Mouse (Mus musculus): ENCODE results near the gene Sbk1.

Sbk1 gene

GRCm38 (mm10) chr7:126271712-126272683, at the start of gene Sbk1:
Gene Sbk1, plus strand, starts transcription at chr7:126272619.
- peak; percentile 95 for DNase-seq (ENCODE audit: extremely low spot score, low spot score)

GRCm38 (mm10) chr7:126222753-126223152, 49.7 kb upstream of the Sbk1 start:
- no peak for DNase-seq (ENCODE audit: extremely low spot score, low spot score)

- DNase-seq (ENCODE audit: extremely low spot score, low spot score), result no peak
These were observed 46.3 kb upstream of the Sbk1 start for GRCm38 (mm10) chr7:126226136-126226535.

- DNase-seq (ENCODE audit: extremely low spot score, low spot score), result no peak
These were observed 41.9 kb upstream of the Sbk1 start for GRCm38 (mm10) chr7:126230357-126231148.

GRCm38 (mm10) chr7:126232345-126233071, 39.9 kb upstream of the Sbk1 start:
- DNase-seq (ENCODE audit: extremely low spot score, low spot score), result no peak

GRCm38 (mm10) chr7:126234611-126235010, 37.8 kb upstream of the Sbk1 start:
- DNase-seq (ENCODE audit: extremely low spot score, low spot score), result no peak

- no peak for DNase-seq (ENCODE audit: extremely low spot score, low spot score)
These were observed 36.2 kb upstream of the Sbk1 start for GRCm38 (mm10) chr7:126236083-126236793.

GRCm38 (mm10) chr7:126236794-126237192, 35.6 kb upstream of the Sbk1 start:
- DNase-seq (ENCODE audit: extremely low spot score, low spot score), result no peak

- DNase-seq (ENCODE audit: extremely low spot score, low spot score), result no peak
These were observed 31.5 kb upstream of the Sbk1 start for GRCm38 (mm10) chr7:126240814-126241360.

- no peak for DNase-seq (ENCODE audit: extremely low spot score, low spot score)
These were observed 28.2 kb upstream of the Sbk1 start for GRCm38 (mm10) chr7:126244168-126244750.

- DNase-seq (ENCODE audit: extremely low spot score, low spot score), result no peak
These were observed 24.3 kb upstream of the Sbk1 start for GRCm38 (mm10) chr7:126248088-126248487.

- DNase-seq (ENCODE audit: extremely low spot score, low spot score), result no peak
These were observed 23.7 kb upstream of the Sbk1 start for GRCm38 (mm10) chr7:126248641-126249141.

GRCm38 (mm10) chr7:126249146-126249545, 23.3 kb upstream of the Sbk1 start:
- DNase-seq (ENCODE audit: extremely low spot score, low spot score), result no peak

- DNase-seq (ENCODE audit: extremely low spot score, low spot score), result no peak
These were observed 22.4 kb upstream of the Sbk1 start for GRCm38 (mm10) chr7:126249986-126250385.

- DNase-seq (ENCODE audit: extremely low spot score, low spot score), result no peak
These were observed 21.9 kb upstream of the Sbk1 start for GRCm38 (mm10) chr7:126250481-126250880.

- DNase-seq (ENCODE audit: extremely low spot score, low spot score), result no peak
These were observed 20.7 kb upstream of the Sbk1 start for GRCm38 (mm10) chr7:126251698-126252097.

- no peak for DNase-seq (ENCODE audit: extremely low spot score, low spot score)
These were observed 20.2 kb upstream of the Sbk1 start for GRCm38 (mm10) chr7:126252230-126252629.

GRCm38 (mm10) chr7:126260280-126261210, 11.9 kb upstream of the Sbk1 start:
- peak; percentile 75 for DNase-seq (ENCODE audit: extremely low spot score, low spot score)

GRCm38 (mm10) chr7:126261823-126262222, 10.6 kb upstream of the Sbk1 start:
- no peak for DNase-seq (ENCODE audit: extremely low spot score, low spot score)

Measured in neural tube, embryonic 10.5 days (tissue).